ENCODE assay signal across 12 mouse cellular contexts in genomic region chr10:31076948-31077347, GRCm38 (mm10).
DNase-seq lines count a peak whose midpoint lies in the region; ATAC-seq and TF ChIP-seq lines count a peak whose summit lies in the region.
"Had no signal": no experiment of that assay in that cellular context is flagged by ENCODE, and none has a peak within 500 bp of the region (broad histone marks: within the 10 kb centered on the region; RNA-seq: fewer than 3 reads in every experiment).

No protein-coding gene starts in this region.

- no peak overlapping the region for H3K4me3 ChIP-seq in heart, postnatal 0 days (ENCODE audit: low read depth, low read length)
- H3K4me3 ChIP-seq in lung, embryonic 16.5 days (ENCODE audit: low read length): 0 out of 2 replicates have a peak overlapping the region, but pooled peaks have one; percentile 8
- no peak overlapping the region for H3K4me3 ChIP-seq in midbrain, embryonic 14.5 days (replicated peaks; ENCODE audit: low read depth, low read length)

- DNase-seq in embryo, embryonic 11 days: peak; percentile 6
- DNase-seq in embryo, embryonic 10.5 days (ENCODE audit: low spot score): no peak
- no peak for DNase-seq in heart, postnatal 0 days (ENCODE audit: low spot score)
- DNase-seq in heart, postnatal 4 days: no peak
- no peak for DNase-seq in lung, adult 18-20 months
- DNase-seq in midbrain, embryonic 14.5 days: no peak
- DNase-seq in right cerebral cortex, postnatal 25 days: no peak
- DNase-seq: cerebellum, adult 18-20 months; kidney, adult 18-20 months; thymus, adult 2 months had no signal

- no peaks in the 10 kb centered on the region for H3K9me3 ChIP-seq in heart, postnatal 0 days (replicated peaks; ENCODE audit: control insufficient read depth, low read length)
- H3K9me3 ChIP-seq in lung, embryonic 16.5 days (ENCODE audit: control insufficient read depth, low read length): no peaks in the 10 kb centered on the region
- no peaks in the 10 kb centered on the region for H3K9me3 ChIP-seq in midbrain, embryonic 14.5 days (ENCODE audit: control insufficient read depth, low read length)

- no peaks in the 10 kb centered on the region for H3K36me3 ChIP-seq in heart, postnatal 0 days (replicated peaks; ENCODE audit: control insufficient read depth, insufficient read depth, low read length)
- no peaks in the 10 kb centered on the region for H3K36me3 ChIP-seq in lung, embryonic 16.5 days (ENCODE audit: control insufficient read depth, insufficient read depth, low read length)
- H3K36me3 ChIP-seq in midbrain, embryonic 14.5 days (ENCODE audit: control insufficient read depth, insufficient read depth, low read length): no peaks in the 10 kb centered on the region

- no peak for TF ChIP-seq CTCF in heart, postnatal 0 days (IDR thresholded peaks at IDR 0.05; ENCODE audit: low read depth)

- peak overlapping the region; percentile 41 for H3K4me2 ChIP-seq in heart, postnatal 0 days (ENCODE audit: low read depth, low read length)
- peak overlapping the region; percentile 15; the same call in 1 of the 2 replicates for H3K4me2 ChIP-seq in lung, embryonic 16.5 days (ENCODE audit: low read depth, low read length)
- H3K4me2 ChIP-seq in midbrain, embryonic 14.5 days (ENCODE audit: low read length): no peak overlapping the region
- H3K4me2 ChIP-seq: liver, embryonic 11.5 days had no signal

- no peaks in the 10 kb centered on the region for H3K4me1 ChIP-seq in heart, postnatal 0 days (ENCODE audit: control insufficient read depth, insufficient read depth)
- H3K4me1 ChIP-seq in lung, embryonic 16.5 days (replicated peaks; ENCODE audit: control insufficient read depth, insufficient read depth, low read length): no peaks in the 10 kb centered on the region
- H3K4me1 ChIP-seq in midbrain, embryonic 14.5 days (ENCODE audit: control insufficient read depth, insufficient read depth, low read length): no peaks in the 10 kb centered on the region

- H3K9ac ChIP-seq in heart, postnatal 0 days (replicated peaks; ENCODE audit: low read depth, low read length): no peak overlapping the region; the same call in 1 of the 2 replicates
- H3K9ac ChIP-seq in lung, embryonic 16.5 days (ENCODE audit: low read length): no peak overlapping the region
- no peak overlapping the region for H3K9ac ChIP-seq in midbrain, embryonic 14.5 days (replicated peaks; ENCODE audit: low read length)

- 29% methylated on average over 4 of the region's 4 CpGs for WGBS in heart, postnatal 0 days
- 25% methylated on average over 4 of the region's 4 CpGs for WGBS in lung, embryonic 16.5 days
- 33% methylated on average over 4 of the region's 4 CpGs for WGBS in midbrain, embryonic 14.5 days

- H3K27ac ChIP-seq in heart, postnatal 0 days (ENCODE audit: low read depth): no peak overlapping the region
- H3K27ac ChIP-seq in lung, embryonic 16.5 days (ENCODE audit: low read length): no peak overlapping the region
- H3K27ac ChIP-seq in midbrain, embryonic 14.5 days (replicated peaks; ENCODE audit: low read depth, low read length): no peak overlapping the region

- no peaks in the 10 kb centered on the region for H3K27me3 ChIP-seq in heart, postnatal 0 days (ENCODE audit: control insufficient read depth, insufficient read depth, low read length)
- H3K27me3 ChIP-seq in lung, embryonic 16.5 days (ENCODE audit: control insufficient read depth, insufficient read depth, low read depth, low read length): no peaks in the 10 kb centered on the region
- H3K27me3 ChIP-seq in midbrain, embryonic 14.5 days (ENCODE audit: control insufficient read depth, insufficient read depth, low read length): no peaks in the 10 kb centered on the region

- TF ChIP-seq EP300 in heart, postnatal 0 days (IDR thresholded peaks at IDR 0.05; ENCODE audit: low read depth): no peak

- peak; percentile 66; the same call in 1 of the 2 replicates for ATAC-seq in heart, postnatal 0 days (ENCODE audit: insufficient read depth, low read depth)
- peak; percentile 47; the same call in 1 of the 2 replicates for ATAC-seq in lung, embryonic 16.5 days (ENCODE audit: low read depth)
- ATAC-seq in midbrain, embryonic 14.5 days (ENCODE audit: low FRiP score, low TSS enrichment): 0 out of 2 replicates have a peak, but pooled peaks have one; percentile 21
